Mouse (Mus musculus): ENCODE measurements around the gene Lrrc46. TPM values are rescaled to one million over a fixed set of nuclear protein-coding genes. Genes with fewer than 3 reads are reported as not detected.

The Lrrc46 gene
- polyA plus RNA-seq, 1 experiment from 2014 or later, result 1.6 TPM

GRCm38 (mm10) chr11:97038881-97039280 lies 2.3 kb downstream of the Lrrc46 start:
- H3K9ac ChIP-seq (ENCODE audit: low read depth, low read length), result no peak overlapping the region
- H3K4me2 ChIP-seq (replicated peaks; ENCODE audit: low read depth, low read length), result no peak overlapping the region
- H3K9me3 ChIP-seq (ENCODE audit: control insufficient read depth, low read length), result no peaks in the 10 kb centered on the region
- no peak for ATAC-seq (ENCODE audit: low FRiP score, low TSS enrichment)
- 0 out of 2 replicates have a peak, but pooled peaks cover 2% of the 10 kb centered on the region for H3K36me3 ChIP-seq (ENCODE audit: control insufficient read depth, insufficient read depth, low read length)
- no peaks in the 10 kb centered on the region for H3K27me3 ChIP-seq (ENCODE audit: control insufficient read depth, insufficient read depth, low read length)
- 67% methylated on average over 7 of the region's 7 CpGs for WGBS
- no peak overlapping the region for H3K27ac ChIP-seq (ENCODE audit: low read depth, low read length)
- peaks cover 8% of the 10 kb centered on the region for H3K4me1 ChIP-seq (ENCODE audit: control insufficient read depth, insufficient read depth, low read length)
- no peak overlapping the region for H3K4me3 ChIP-seq (ENCODE audit: low read length)

GRCm38 (mm10) chr11:97036141-97036540 lies 5.1 kb downstream of the Lrrc46 start:
- 75% methylated on average over 5 of the region's 5 CpGs for WGBS
- Histone ChIP-seq H3K4me1 (ENCODE audit: control insufficient read depth, insufficient read depth, low read length) (no peaks in the 10 kb centered on the region), H3K27ac (ENCODE audit: low read depth, low read length) (no peak overlapping the region), H3K9ac (ENCODE audit: low read depth, low read length) (no peak overlapping the region), H3K36me3 (ENCODE audit: control insufficient read depth, insufficient read depth, low read length) (peaks cover 4% of the 10 kb centered on the region; the same call in 1 of the 2 replicates), H3K9me3 (ENCODE audit: control insufficient read depth, low read length) (no peaks in the 10 kb centered on the region), H3K4me3 (ENCODE audit: low read length) (no peak overlapping the region), H3K27me3 (ENCODE audit: control insufficient read depth, insufficient read depth, low read length) (no peaks in the 10 kb centered on the region), H3K4me2 (replicated peaks; ENCODE audit: low read depth, low read length) (no peak overlapping the region)
- no peak for ATAC-seq (ENCODE audit: low FRiP score, low TSS enrichment)

DNA sequence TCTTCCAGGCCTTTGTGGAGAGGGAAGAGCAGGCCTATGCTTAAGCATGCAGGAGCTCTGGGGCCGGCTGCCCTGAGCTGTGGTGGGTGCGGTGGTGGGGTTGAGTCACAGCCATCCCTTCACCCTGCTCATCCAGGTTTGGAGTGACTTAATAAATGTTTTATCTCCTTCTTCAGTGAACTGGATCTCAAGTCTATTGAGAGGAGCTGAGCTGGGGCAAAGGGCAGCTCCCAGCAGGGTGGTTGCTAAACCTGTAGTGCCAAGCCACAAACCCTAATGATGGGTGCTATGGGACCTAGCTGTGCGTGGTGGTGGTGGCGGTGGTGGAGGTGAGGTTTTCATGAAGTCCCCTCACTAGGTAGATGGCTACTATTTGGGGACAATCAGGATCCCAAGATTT lies 7.4 kb downstream of the Lrrc46 start:
- H3K9me3 ChIP-seq (ENCODE audit: control insufficient read depth, low read length), result no peaks in the 10 kb centered on the region
- peaks cover 4% of the 10 kb centered on the region; the same call in 1 of the 2 replicates for H3K36me3 ChIP-seq (ENCODE audit: control insufficient read depth, insufficient read depth, low read length)
- WGBS, result 98% methylated on average over 4 of the region's 4 CpGs
- peaks cover 15% of the 10 kb centered on the region for H3K4me1 ChIP-seq (ENCODE audit: control insufficient read depth, insufficient read depth, low read length)
- no peak overlapping the region for H3K4me3 ChIP-seq (ENCODE audit: low read length)
- no peaks in the 10 kb centered on the region for H3K27me3 ChIP-seq (ENCODE audit: control insufficient read depth, insufficient read depth, low read length)
- H3K4me2 ChIP-seq (replicated peaks; ENCODE audit: low read depth, low read length), result no peak overlapping the region
- no peak overlapping the region for H3K9ac ChIP-seq (ENCODE audit: low read depth, low read length)
- no peak overlapping the region for H3K27ac ChIP-seq (ENCODE audit: low read depth, low read length)
- no peak for ATAC-seq (ENCODE audit: low FRiP score, low TSS enrichment)

- Histone ChIP-seq H3K27ac (ENCODE audit: low read depth, low read length) (no peak overlapping the region), H3K4me2 (replicated peaks; ENCODE audit: low read depth, low read length) (no peak overlapping the region), H3K36me3 (ENCODE audit: control insufficient read depth, insufficient read depth, low read length) (peaks cover 4% of the 10 kb centered on the region; the same call in 1 of the 2 replicates), H3K4me3 (ENCODE audit: low read length) (no peak overlapping the region), H3K9me3 (ENCODE audit: control insufficient read depth, low read length) (no peaks in the 10 kb centered on the region), H3K27me3 (ENCODE audit: control insufficient read depth, insufficient read depth, low read length) (no peaks in the 10 kb centered on the region), H3K9ac (ENCODE audit: low read depth, low read length) (no peak overlapping the region), H3K4me1 (ENCODE audit: control insufficient read depth, insufficient read depth, low read length) (peaks cover 15% of the 10 kb centered on the region)
- WGBS, result 95% methylated on average over 4 of the region's 4 CpGs
- no peak for ATAC-seq (ENCODE audit: low FRiP score, low TSS enrichment)
Observed at GRCm38 (mm10) chr11:97032499-97032898, 8.7 kb downstream of the Lrrc46 start.

- H3K27me3 ChIP-seq (ENCODE audit: control insufficient read depth, insufficient read depth, low read length), result no peaks in the 10 kb centered on the region
- H3K9ac ChIP-seq (ENCODE audit: low read depth, low read length), result no peak overlapping the region
- peaks cover 4% of the 10 kb centered on the region; the same call in 1 of the 2 replicates for H3K36me3 ChIP-seq (ENCODE audit: control insufficient read depth, insufficient read depth, low read length)
- H3K4me3 ChIP-seq (ENCODE audit: low read length), result no peak overlapping the region
- H3K4me2 ChIP-seq (replicated peaks; ENCODE audit: low read depth, low read length), result no peak overlapping the region
- H3K27ac ChIP-seq (ENCODE audit: low read depth, low read length), result no peak overlapping the region
- peaks cover 15% of the 10 kb centered on the region for H3K4me1 ChIP-seq (ENCODE audit: control insufficient read depth, insufficient read depth, low read length)
- WGBS, result 72% methylated on average over 12 of the region's 12 CpGs
- ATAC-seq (ENCODE audit: low FRiP score, low TSS enrichment), result no peak
- no peaks in the 10 kb centered on the region for H3K9me3 ChIP-seq (ENCODE audit: control insufficient read depth, low read length)
Observed at GRCm38 (mm10) chr11:97031977-97032376, 9.2 kb downstream of the Lrrc46 start.

DNA sequence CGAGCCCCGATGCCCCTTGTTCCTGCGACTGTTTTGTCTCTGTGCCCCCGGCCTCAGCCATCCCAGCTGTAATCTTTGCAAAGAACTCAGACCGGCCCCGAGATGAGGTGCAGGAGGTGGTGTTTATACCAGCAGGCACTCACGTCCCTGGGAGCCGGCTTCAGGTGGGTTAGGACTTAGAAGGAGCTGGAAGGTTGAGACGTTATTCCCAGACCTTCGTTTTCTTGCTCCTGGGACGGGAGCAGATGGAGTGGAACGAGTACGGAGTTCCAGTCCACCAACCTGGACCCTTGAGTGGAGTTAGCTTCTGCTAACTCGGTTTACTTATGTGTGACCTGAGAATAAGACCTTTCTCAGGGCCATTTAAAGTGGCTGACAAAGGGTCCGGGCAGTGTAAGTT lies 10.8 kb downstream of the Lrrc46 start:
- no peaks in the 10 kb centered on the region for H3K9me3 ChIP-seq (ENCODE audit: control insufficient read depth, low read length)
- no peak for ATAC-seq (ENCODE audit: low FRiP score, low TSS enrichment)

GRCm38 (mm10) chr11:97029686-97030417 lies 11.4 kb downstream of the Lrrc46 start, which contains the start of gene Scrn2:
Gene Scrn2 (plus strand): TSS chr11:97029938.
- Histone ChIP-seq H3K36me3 (ENCODE audit: control insufficient read depth, insufficient read depth, low read length) (peaks cover 3% of the 10 kb centered on the region; the same call in 1 of the 2 replicates), H3K9me3 (ENCODE audit: control insufficient read depth, low read length) (no peaks in the 10 kb centered on the region), H3K4me2 (replicated peaks; ENCODE audit: low read depth, low read length) (peak within 1 kb of the TSS; percentile 76), H3K4me3 (ENCODE audit: low read length) (peak within 1 kb of the TSS; percentile 64), H3K4me1 (ENCODE audit: control insufficient read depth, insufficient read depth, low read length) (peaks cover 25% of the 10 kb centered on the region), H3K27ac (ENCODE audit: low read depth, low read length) (peak within 1 kb of the TSS; percentile 87), H3K9ac (ENCODE audit: low read depth, low read length) (peak within 1 kb of the TSS; percentile 75), H3K27me3 (ENCODE audit: control insufficient read depth, insufficient read depth, low read length) (no peaks in the 10 kb centered on the region)
- WGBS, result 1% methylated on average over 25 of the region's 25 CpGs
- ATAC-seq (ENCODE audit: low FRiP score, low TSS enrichment), result peak; percentile 65

More for the DNA sequence above, 10.8 kb downstream of the Lrrc46 start:
- Histone ChIP-seq H3K36me3 (ENCODE audit: control insufficient read depth, insufficient read depth, low read length) (peaks cover 4% of the 10 kb centered on the region; the same call in 1 of the 2 replicates), H3K4me1 (ENCODE audit: control insufficient read depth, insufficient read depth, low read length) (peaks cover 19% of the 10 kb centered on the region), H3K4me3 (ENCODE audit: low read length) (peak overlapping the region; percentile 64), H3K9ac (ENCODE audit: low read depth, low read length) (peak overlapping the region; percentile 75), H3K27ac (ENCODE audit: low read depth, low read length) (peak overlapping the region; percentile 87), H3K27me3 (ENCODE audit: control insufficient read depth, insufficient read depth, low read length) (no peaks in the 10 kb centered on the region), H3K4me2 (replicated peaks; ENCODE audit: low read depth, low read length) (peak overlapping the region; percentile 76)
- 10% methylated on average over 15 of the region's 15 CpGs for WGBS

DNA sequence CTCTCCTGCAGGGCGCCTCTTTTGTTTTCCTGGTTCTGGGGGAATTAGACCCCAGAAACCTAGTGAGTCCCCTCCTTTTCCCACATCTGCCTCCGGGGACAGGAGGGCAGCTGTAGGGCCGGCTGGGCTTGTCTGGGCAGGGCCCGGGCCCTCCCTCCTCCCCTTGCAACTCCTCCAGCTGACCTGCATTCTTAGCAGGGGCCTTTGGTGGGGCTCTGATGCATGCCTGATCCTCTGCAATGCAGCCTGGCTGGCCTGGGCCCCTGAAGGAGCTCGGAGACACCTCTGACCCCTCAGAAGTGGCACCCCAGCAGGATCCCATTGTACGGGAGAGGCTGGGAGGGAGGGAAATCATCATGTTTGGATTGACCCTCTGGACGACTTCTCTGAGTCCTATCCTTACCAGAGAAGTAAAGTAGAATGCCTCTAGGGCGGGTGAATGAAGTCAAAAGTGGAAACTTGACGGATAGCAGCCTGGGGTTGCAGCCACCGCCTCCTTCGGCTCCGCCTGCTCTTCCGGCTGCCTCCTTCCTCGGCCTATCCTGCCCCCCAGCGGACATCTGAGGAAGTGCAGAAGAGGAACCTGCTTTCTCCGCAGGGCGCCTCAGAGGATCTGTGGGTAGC lies 15.4 kb downstream of the Lrrc46 start:
- peak overlapping the region; percentile 44 for H3K4me2 ChIP-seq (replicated peaks; ENCODE audit: low read depth, low read length)
- no peaks in the 10 kb centered on the region for H3K9me3 ChIP-seq (ENCODE audit: control insufficient read depth, low read length)

DNA sequence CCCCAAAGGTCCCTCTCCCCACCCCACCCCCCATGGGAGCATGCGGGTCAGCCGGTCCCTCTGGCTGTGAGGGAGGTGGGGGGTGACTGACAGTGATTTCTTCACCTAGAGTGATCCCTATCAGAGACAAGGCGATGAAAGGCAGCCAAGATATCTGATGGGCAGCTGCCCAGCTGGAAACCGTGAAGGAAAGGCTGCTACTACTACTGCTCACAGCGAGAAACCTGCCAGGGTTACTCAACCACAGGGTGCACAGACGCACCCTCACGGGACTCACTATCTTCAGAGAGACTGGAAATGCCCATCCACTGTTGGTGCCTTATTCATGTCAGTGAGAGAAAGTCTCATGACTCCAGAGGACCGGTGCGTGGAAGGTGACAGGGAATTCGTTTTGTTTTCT lies 16.2 kb downstream of the Lrrc46 start:
- Histone ChIP-seq H3K27ac (ENCODE audit: low read depth, low read length) (no peak overlapping the region), H3K9ac (ENCODE audit: low read depth, low read length) (no peak overlapping the region), H3K4me1 (ENCODE audit: control insufficient read depth, insufficient read depth, low read length) (peaks cover 40% of the 10 kb centered on the region), H3K9me3 (ENCODE audit: control insufficient read depth, low read length) (no peaks in the 10 kb centered on the region), H3K36me3 (ENCODE audit: control insufficient read depth, insufficient read depth, low read length) (no peaks in the 10 kb centered on the region), H3K27me3 (ENCODE audit: control insufficient read depth, insufficient read depth, low read length) (peaks cover 42% of the 10 kb centered on the region), H3K4me2 (replicated peaks; ENCODE audit: low read depth, low read length) (no peak overlapping the region), H3K4me3 (ENCODE audit: low read length) (no peak overlapping the region)
- no peak for ATAC-seq (ENCODE audit: low FRiP score, low TSS enrichment)
- WGBS, result 35% methylated on average over 10 of the region's 10 CpGs

More for the DNA sequence above, 15.4 kb downstream of the Lrrc46 start:
- Histone ChIP-seq H3K4me3 (ENCODE audit: low read length) (peak overlapping the region; percentile 19), H3K36me3 (ENCODE audit: control insufficient read depth, insufficient read depth, low read length) (no peaks in the 10 kb centered on the region), H3K4me1 (ENCODE audit: control insufficient read depth, insufficient read depth, low read length) (peaks cover 44% of the 10 kb centered on the region), H3K27me3 (ENCODE audit: control insufficient read depth, insufficient read depth, low read length) (peaks cover 33% of the 10 kb centered on the region), H3K27ac (ENCODE audit: low read depth, low read length) (peak overlapping the region; percentile 86), H3K9ac (ENCODE audit: low read depth, low read length) (peak overlapping the region; percentile 48)
- 2% methylated on average over 17 of the region's 17 CpGs for WGBS
- peak; percentile 59 for ATAC-seq (ENCODE audit: low FRiP score, low TSS enrichment)
